Mouse (Mus musculus) G1E (cell line): Measurements from ENCODE around the gene Slc25a12. TPM values are rescaled to one million over a fixed set of nuclear protein-coding genes. Genes with fewer than 3 reads are reported as not detected.

Experiments used
- ATAC-seq: 2 replicates; pipeline ENCODE4 v1.8.0; 2016; ENCODE audit warnings: mild to moderate bottlenecking; ENCODE audit not compliant: insufficient number of reproducible peaks, poor library complexity, low FRiP score, severe bottlenecking; ENCODE audit errors: extremely low read depth
- DNase-seq: peaks from one replicate; pipeline ENCODE4 v3.0.0; 2012; ENCODE audit warnings: low spot score
- H3K27me3 ChIP-seq: 2 replicates; pipeline ENCODE4 v1.6.1; 2012; ENCODE audit warnings: mild to moderate bottlenecking, low read length, inconsistent platforms; ENCODE audit not compliant: insufficient read depth
- H3K36me3 ChIP-seq: replicated peaks from 2 replicates; pipeline ENCODE3; 2012; ENCODE audit warnings: mild to moderate bottlenecking, inconsistent platforms
- H3K4me1 ChIP-seq: 2 replicates; pipeline ENCODE4 v1.6.1; 2012; ENCODE audit warnings: low read depth, low read length, inconsistent platforms, mixed read lengths; ENCODE audit not compliant: insufficient read depth
- H3K4me3 ChIP-seq: 2 replicates; pipeline ENCODE4 v1.5.1; 2012; ENCODE audit warnings: low read depth, mild to moderate bottlenecking, inconsistent platforms, low read length, moderate library complexity, mixed read lengths
- H3K9me3 ChIP-seq: replicated peaks from 2 replicates; pipeline ENCODE4 v1.6.1; 2012; ENCODE audit warnings: inconsistent platforms
- CTCF ChIP-seq: IDR thresholded peaks from 2 replicates; pipeline ENCODE4 v1.5.1; 2012; ENCODE audit warnings: low read depth, low read length, inconsistent platforms, mixed read lengths
- GATA1 ChIP-seq: IDR thresholded peaks from 2 replicates; pipeline ENCODE4 v1.6.1; 2012; ENCODE audit warnings: borderline replicate concordance, low read length, inconsistent platforms, mixed read lengths
- GATA2 ChIP-seq: IDR thresholded peaks from 2 replicates; pipeline ENCODE4 v1.6.1; 2012; ENCODE audit warnings: low read depth, low read length, inconsistent platforms, borderline replicate concordance
- POLR2AphosphoS5 ChIP-seq: IDR thresholded peaks from 2 replicates; pipeline ENCODE4 v1.6.1; 2012; ENCODE audit warnings: low read depth, low read length, inconsistent platforms; ENCODE audit not compliant: insufficient replicate concordance
- TAL1 ChIP-seq: conservative IDR thresholded peaks from 2 replicates; pipeline ENCODE4 v1.6.1; 2012; ENCODE audit warnings: low read depth, low read length, inconsistent platforms, mixed read lengths
- polyA plus RNA-seq: library from polyadenylated mRNA; stranded (reverse); fragments of >175 nt; gene quantifications from 2 replicates; pipeline ENCODE4 v1.2.3, GENCODE M21; 2012
- total RNA-seq, 2 experiments: library from RNA; stranded (forward) in 1 of 2; stranded (reverse) in 1 of 2; fragments of 200-1000 nt in 1 of 2; fragments of >200 nt in 1 of 2; fragmentation: Nextera tagmentation in 1 of 2; gene quantifications; 2 replicates each; pipeline ENCODE4 v1.2.3; 2014 to 2017

Slc25a12 gene
- total and polyA plus RNA-seq, 3 experiments = 12.2 to 51.6 (median 39.3) TPM

DNA sequence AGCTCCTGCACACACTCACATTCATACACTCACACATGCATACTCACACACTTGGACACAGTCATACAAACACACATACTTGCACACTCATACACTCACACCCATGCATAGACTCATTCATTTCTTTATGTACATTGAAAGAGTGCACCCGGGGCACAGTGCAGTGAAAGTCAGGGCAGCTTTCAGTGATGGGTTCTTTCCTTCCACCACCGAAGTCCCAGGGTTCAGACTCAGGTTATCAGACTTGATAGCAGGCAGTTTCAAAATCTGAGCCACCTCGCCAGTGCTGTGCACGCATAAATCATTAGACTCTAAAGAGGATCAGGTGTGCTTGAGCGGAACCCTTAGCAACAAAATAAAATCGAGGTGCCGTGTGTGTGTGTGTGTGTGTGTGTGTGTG is 17.4 kb downstream of the Slc25a12 start:
- DNase-seq = no peak
- Histone ChIP-seq H3K4me3 (no peak overlapping the region), H3K27me3 (no peaks in the 10 kb centered on the region), H3K9me3 (no peaks in the 10 kb centered on the region), H3K36me3 (peaks cover 60% of the 10 kb centered on the region), H3K4me1 (peaks cover 13% of the 10 kb centered on the region)
- TF ChIP-seq CTCF = no peak
- TF ChIP-seq GATA2 = no peak
- TF ChIP-seq TAL1 = no peak
- TF ChIP-seq GATA1 = no peak
- no peak for TF ChIP-seq POLR2AphosphoS5
- ATAC-seq = no peak

DNA sequence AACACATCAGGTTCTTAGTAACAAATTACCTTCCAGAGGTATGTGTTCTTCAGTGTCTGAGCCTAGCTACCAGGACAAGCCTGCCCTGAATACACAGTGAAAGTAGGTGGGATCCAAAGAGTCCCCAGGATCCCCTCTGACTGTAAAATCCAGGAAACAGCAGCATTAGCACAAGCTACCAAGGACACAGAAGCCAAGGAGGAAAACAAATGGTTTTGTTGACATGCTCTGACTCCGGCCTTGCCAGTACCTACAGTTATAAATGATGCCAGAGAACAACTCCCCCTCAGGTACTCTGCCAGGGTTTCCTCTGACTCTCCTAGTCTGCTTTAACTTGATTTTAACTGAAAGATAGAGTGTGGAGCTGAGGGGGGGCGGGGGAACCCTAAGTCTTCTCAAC is 18.0 kb downstream of the Slc25a12 start:
- no peak for DNase-seq
- H3K36me3 ChIP-seq = peaks cover 57% of the 10 kb centered on the region
- no peak for ATAC-seq
- H3K4me3 ChIP-seq = no peak overlapping the region
- TF ChIP-seq CTCF (no peak), POLR2AphosphoS5 (no peak), GATA2 (no peak), GATA1 (no peak), TAL1 (no peak)
- no peaks in the 10 kb centered on the region for H3K27me3 ChIP-seq
- H3K9me3 ChIP-seq = no peaks in the 10 kb centered on the region
- H3K4me1 ChIP-seq = peaks cover 13% of the 10 kb centered on the region

DNA sequence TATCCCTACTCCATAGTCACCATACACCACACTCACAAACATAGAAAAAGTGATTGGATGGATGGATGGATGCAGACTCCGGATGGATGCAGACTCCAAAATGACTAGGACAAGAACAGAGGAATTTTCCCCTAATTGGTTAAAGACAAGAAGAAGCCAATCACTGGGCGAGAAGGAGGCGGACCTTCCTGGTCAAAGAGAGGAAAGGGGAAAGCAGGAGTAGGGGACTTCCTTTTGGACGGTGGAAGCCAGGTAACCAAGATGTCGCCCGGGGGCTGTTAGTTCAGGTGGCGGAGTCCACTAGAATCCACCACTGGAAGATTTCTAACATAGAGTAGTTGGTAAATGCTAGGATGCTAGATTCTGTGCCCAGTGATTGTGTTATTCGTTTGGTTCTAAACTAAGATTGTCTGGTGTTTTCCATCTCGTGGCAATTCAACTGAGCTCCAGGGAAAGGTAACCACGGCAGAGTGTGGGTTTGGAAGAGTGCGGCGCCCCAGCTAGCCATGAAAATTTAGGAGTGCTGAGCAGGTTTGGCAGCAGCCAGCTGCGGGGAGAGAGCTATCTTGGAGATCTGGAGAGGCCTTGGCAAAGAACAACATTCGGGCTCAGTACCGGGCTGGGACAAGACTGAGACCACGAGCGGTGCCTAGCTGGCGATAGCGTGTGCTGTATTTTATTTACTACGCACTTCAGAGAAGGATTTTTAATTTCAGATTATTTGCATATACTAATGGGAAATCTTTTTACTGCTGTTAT is 19.6 kb downstream of the Slc25a12 start:
- TF ChIP-seq GATA2 (no peak), GATA1 (no peak), POLR2AphosphoS5 (no peak), TAL1 (no peak), CTCF (no peak)
- no peak overlapping the region for H3K4me3 ChIP-seq
- peaks cover 5% of the 10 kb centered on the region for H3K4me1 ChIP-seq
- ATAC-seq (no peak), DNase-seq (no peak)
- no peaks in the 10 kb centered on the region for H3K27me3 ChIP-seq
- H3K36me3 ChIP-seq = peaks cover 56% of the 10 kb centered on the region
- H3K9me3 ChIP-seq = peaks cover 6% of the 10 kb centered on the region

DNA sequence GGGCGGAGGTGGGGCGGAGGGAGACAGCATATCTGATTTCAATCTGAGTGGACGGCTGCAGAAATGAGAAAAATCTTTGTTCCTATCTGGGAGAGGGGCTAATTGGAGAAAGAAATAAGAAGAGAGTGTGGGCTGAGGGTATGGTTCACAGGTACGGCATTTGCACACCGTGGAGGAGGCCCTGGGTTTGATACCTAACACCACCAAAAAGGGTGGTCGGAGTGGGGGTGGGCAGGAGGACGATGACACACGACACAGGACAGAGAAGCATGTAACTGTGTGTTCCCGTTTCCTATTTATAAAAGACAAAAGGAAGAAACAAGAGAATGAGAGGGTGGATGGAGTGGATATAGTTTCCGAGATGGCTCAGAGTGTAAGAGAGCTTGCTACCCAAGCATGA is 20.4 kb downstream of the Slc25a12 start:
- ATAC-seq (no peak), DNase-seq (no peak)
- Histone ChIP-seq H3K4me1 (peaks cover 5% of the 10 kb centered on the region), H3K9me3 (peaks cover 6% of the 10 kb centered on the region), H3K27me3 (no peaks in the 10 kb centered on the region), H3K4me3 (no peak overlapping the region), H3K36me3 (peaks cover 64% of the 10 kb centered on the region)
- no peak for TF ChIP-seq GATA1
- no peak for TF ChIP-seq POLR2AphosphoS5
- no peak for TF ChIP-seq GATA2
- no peak for TF ChIP-seq TAL1

DNA sequence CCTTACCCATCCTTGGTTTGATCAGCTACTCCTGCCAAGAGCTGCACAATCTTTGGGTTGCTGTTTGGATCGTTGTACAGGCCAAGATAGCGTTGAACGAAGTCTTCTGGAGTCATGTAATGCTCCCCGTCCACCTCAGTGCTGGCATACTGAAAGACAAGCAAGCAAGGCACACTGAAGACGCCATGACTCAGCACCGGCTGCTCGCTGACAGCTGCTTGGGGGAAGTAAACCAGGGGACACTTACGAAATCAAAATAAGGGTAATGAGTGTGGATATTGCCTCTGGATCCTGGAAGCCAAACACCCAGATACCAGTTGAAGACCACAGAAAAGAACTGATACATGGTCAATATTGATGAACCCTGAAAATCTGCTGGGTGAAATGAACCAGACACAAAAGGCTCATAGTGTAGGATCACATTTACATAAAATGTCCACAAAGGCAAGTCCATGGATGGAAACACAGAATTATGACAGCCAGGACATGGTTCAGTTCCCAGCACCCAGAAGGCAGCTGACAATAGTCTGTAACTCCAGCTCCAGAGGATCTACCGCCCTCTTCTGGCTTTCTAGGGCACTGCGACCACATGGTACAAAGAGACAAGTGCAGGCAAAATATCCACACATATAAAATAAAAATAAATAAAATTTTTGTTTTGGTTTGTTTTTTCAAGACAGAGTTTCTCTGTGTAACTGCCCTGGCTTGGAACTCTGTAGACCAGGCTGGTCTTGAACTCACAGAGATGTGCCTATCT is 23.5 kb downstream of the Slc25a12 start:
- TF ChIP-seq POLR2AphosphoS5 (no peak), CTCF (no peak; the same call in 1 of the 2 replicates), GATA1 (no peak)
- peaks cover 12% of the 10 kb centered on the region for H3K4me1 ChIP-seq
- H3K27me3 ChIP-seq = no peaks in the 10 kb centered on the region
- ATAC-seq (no peak), DNase-seq (no peak)
- peaks cover 6% of the 10 kb centered on the region for H3K9me3 ChIP-seq
- no peak overlapping the region for H3K4me3 ChIP-seq
- peaks cover 64% of the 10 kb centered on the region for H3K36me3 ChIP-seq

DNA sequence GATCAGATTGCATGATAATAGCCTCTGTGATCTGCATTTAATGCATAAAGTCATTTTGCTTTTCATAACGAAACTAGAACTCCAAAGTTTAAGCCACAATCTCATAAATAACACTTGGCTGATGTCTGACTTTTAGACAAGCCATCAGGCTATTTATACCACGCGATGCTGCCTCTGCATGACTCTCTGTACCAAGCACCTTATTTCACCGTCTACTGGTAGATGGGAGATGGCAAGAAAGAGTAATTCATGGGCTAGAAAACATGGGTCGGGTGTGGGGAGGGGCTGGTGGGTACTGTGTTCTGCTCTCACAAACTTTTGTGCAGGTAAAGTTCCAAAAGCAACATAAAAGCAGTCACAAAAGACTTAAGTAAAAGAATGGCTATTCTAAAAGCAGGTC is 27.4 kb downstream of the Slc25a12 start:
- Histone ChIP-seq H3K27me3 (no peaks in the 10 kb centered on the region), H3K9me3 (peaks cover 6% of the 10 kb centered on the region), H3K4me1 (peaks cover 39% of the 10 kb centered on the region), H3K36me3 (peaks cover 48% of the 10 kb centered on the region), H3K4me3 (no peak overlapping the region)
- DNase-seq (no peak), ATAC-seq (no peak)
- TF ChIP-seq GATA2 = no peak
- no peak for TF ChIP-seq TAL1
- no peak for TF ChIP-seq POLR2AphosphoS5
- no peak for TF ChIP-seq GATA1
- no peak for TF ChIP-seq CTCF
